Mouse (Mus musculus) ES-Bruce4 (cell line): Measurements from ENCODE around the gene Tmem178.

ENCODE experiments used
- CTCF ChIP-seq: IDR thresholded peaks from one replicate; pipeline ENCODE4 v1.8.1; 2011; ENCODE audit warnings: low read depth, low read length
- EP300 ChIP-seq: IDR thresholded peaks from 2 replicates; pipeline ENCODE4 v1.6.1; 2011; ENCODE audit warnings: low read depth, low read length; ENCODE audit not compliant: insufficient read depth
- POLR2A ChIP-seq: IDR thresholded peaks from one replicate; pipeline ENCODE4 v1.8.1; 2011; ENCODE audit warnings: low read length; ENCODE audit not compliant: insufficient read depth

DNA sequence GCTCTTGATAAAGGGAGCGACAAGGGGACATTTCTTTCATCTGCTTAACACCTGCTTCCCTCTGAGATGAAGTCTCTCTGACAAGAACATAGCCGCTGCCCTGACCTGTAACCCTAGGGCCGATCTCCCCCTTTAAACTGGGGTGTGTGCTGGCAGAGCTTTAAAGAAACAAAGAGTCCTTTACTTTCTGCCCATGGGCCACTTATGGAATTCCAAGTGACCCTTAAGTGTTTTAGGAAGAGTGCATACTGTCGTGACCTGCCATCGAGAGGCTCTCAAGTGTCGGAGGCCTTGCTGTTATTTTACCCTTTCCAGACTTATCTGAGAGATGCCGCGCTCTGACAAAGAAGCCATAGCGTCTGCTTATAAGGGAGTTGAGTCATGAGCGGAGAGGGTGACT lies 35.7 kb downstream of the Tmem178 start:
- no peak for TF ChIP-seq CTCF
- TF ChIP-seq POLR2A: no peak
- no peak for TF ChIP-seq EP300
